Comparison of ENCODE assay signal across 8 mouse cellular contexts in the genomic region with DNA sequence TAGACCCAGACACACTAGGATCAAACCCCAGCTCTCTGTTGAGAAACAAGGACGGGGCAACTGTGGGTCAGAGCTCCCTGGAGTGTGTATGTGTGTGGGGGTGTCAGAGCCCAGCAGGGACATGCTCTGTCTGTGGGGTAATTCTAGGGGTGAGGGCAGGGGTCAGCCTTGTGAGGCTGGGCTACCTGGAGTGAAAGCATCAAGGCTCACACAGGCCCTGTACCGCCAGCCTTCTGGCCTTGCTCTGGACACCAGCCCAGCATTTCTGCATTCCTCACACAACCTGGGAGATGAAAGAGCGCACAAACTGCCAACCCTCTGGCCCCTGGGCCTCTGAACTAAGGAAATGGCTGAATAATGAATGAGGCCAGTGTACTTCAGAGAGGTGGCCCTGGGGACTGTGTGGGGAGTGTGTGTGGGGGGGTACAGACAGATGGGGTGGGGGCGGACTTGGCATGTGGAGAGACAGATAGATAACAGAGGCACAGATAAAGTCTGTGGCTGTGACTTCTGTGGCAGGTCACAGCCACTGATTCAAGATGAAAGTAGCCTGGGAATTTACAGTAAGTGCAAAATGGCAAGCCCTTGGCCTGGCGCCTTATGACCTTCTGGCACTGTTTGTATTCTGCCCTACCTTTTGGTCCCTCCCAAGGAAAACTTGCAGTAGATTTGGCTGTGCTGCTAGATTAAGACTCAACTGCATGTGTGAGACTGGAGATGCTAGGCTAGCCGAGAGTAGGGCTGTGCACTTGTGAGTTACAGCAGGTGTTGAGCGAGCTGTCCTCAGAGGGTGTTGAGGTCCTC.
A peak's percentile ranks its signal among the peaks of the same experiment; 100 is the strongest.
DNase-seq lines count a peak whose midpoint lies in the region; ATAC-seq and TF ChIP-seq lines count a peak whose summit lies in the region.
"Had no signal": no experiment of that assay in that cellular context is flagged by ENCODE, and none has a peak within 500 bp of the region (broad histone marks: within the 10 kb centered on the region; RNA-seq: fewer than 3 reads in every experiment).

No protein-coding gene starts in this region.

- H3K9ac ChIP-seq in heart, embryonic 15.5 days, result no peak overlapping the region
- H3K9ac ChIP-seq in CH12.LX (ENCODE audit: insufficient read depth, low read depth), result no peak overlapping the region
- H3K9ac ChIP-seq: lung, embryonic 15.5 days had no signal

- intact Hi-C loops in heart, postnatal 10 days (cut with DNase I), result no loop called here

- H3K27ac ChIP-seq in heart, embryonic 15.5 days, result no peak overlapping the region
- H3K27ac ChIP-seq in CH12.LX (ENCODE audit: insufficient read depth, low read depth), result no peak overlapping the region
- H3K27ac ChIP-seq: lung, embryonic 15.5 days had no signal

- no peak for TF ChIP-seq EP300 in CH12.LX (IDR thresholded peaks at IDR 0.05; ENCODE audit: low read length)

- no peak overlapping the region for H3K4me3 ChIP-seq in heart, embryonic 15.5 days
- H3K4me3 ChIP-seq in CH12.LX (replicated peaks in 1 of 3; ENCODE audit: low read depth in 2 of 3, low read length in 2 of 3, poor library complexity in 1 of 3), result no peak overlapping the region
- H3K4me3 ChIP-seq: lung, embryonic 15.5 days had no signal

- 0 out of 2 replicates have a peak, but pooled peaks cover 3% of the 10 kb centered on the region for H3K4me1 ChIP-seq in heart, embryonic 15.5 days (replicated peaks)
- H3K4me1 ChIP-seq in CH12.LX (ENCODE audit: control insufficient read depth in 1 of 2, insufficient read depth in 2 of 2), result peaks cover 0 to 25% of the 10 kb centered on the region in 2 experiments; a peak in 2 of 4 replicates
- H3K4me1 ChIP-seq: lung, embryonic 15.5 days had no signal

- 0 out of 2 replicates have a peak, but pooled peaks have one; percentile 4 for ATAC-seq in heart, embryonic 15.5 days (replicated peaks; ENCODE audit: insufficient number of reproducible peaks, insufficient read depth, low FRiP score, low read depth)

- WGBS in heart, embryonic 15.5 days, result 50% methylated on average over 7 of the region's 7 CpGs

- no peaks in the 10 kb centered on the region for H3K27me3 ChIP-seq in heart, embryonic 15.5 days
- no peaks in the 10 kb centered on the region for H3K27me3 ChIP-seq in CH12.LX (replicated peaks)
- H3K27me3 ChIP-seq: lung, embryonic 15.5 days had no signal

- no peaks in the 10 kb centered on the region for H3K9me3 ChIP-seq in heart, embryonic 15.5 days (replicated peaks)
- H3K9me3 ChIP-seq in CH12.LX (replicated peaks; ENCODE audit: low read length), result no peaks in the 10 kb centered on the region
- H3K9me3 ChIP-seq: lung, embryonic 15.5 days had no signal

- H3K36me3 ChIP-seq in heart, embryonic 15.5 days, result no peaks in the 10 kb centered on the region
- H3K36me3 ChIP-seq in CH12.LX (replicated peaks in 1 of 2; ENCODE audit: control insufficient read depth in 1 of 2, insufficient read depth in 1 of 2, low read length in 1 of 2), result no peaks in the 10 kb centered on the region
- H3K36me3 ChIP-seq: lung, embryonic 15.5 days had no signal

- no peaks in the 10 kb centered on the region for H3K79me2 ChIP-seq in CH12.LX (replicated peaks; ENCODE audit: control insufficient read depth, extremely low read depth, insufficient read depth, poor library complexity, severe bottlenecking)

- in situ Hi-C loops in CH12.LX (cut with MboI; ENCODE audit: low pct_ligation_motif_present, low pct_unique_long_range_greater_than_20kb, low sequenced_read_pairs), result no loop called here

- TF ChIP-seq CTCF in CH12.LX (conservative IDR thresholded peaks at IDR 0.05 in 1 of 2, IDR thresholded peaks at IDR 0.05 in 1 of 2; ENCODE audit: low read depth in 2 of 2, low read length in 2 of 2), result no peak

- no peak for TF ChIP-seq RAD21 in CH12.LX (IDR thresholded peaks at IDR 0.05; ENCODE audit: low read depth, low read length)

- no peak for TF ChIP-seq POLR2A in CH12.LX (IDR thresholded peaks at IDR 0.05; ENCODE audit: low read depth, low read length)

- no peak overlapping the region for H3K4me2 ChIP-seq in heart, embryonic 15.5 days
- H3K4me2 ChIP-seq in CH12.LX (ENCODE audit: insufficient read depth, low read depth, poor library complexity, severe bottlenecking), result no peak overlapping the region
- H3K4me2 ChIP-seq: lung, embryonic 15.5 days had no signal

- dilution Hi-C loops in CH12.LX (cut with MboI; ENCODE audit: extremely low pct_ligation_motif_present, extremely low pct_unique_long_range_greater_than_20kb, low sequenced_read_pairs), result no loop called here

- no peak for DNase-seq in heart, postnatal 10 days
- peak; percentile 7 for DNase-seq in CH12.LX (ENCODE audit: extremely low read depth)
- peak; percentile 28 for DNase-seq in adrenal gland, postnatal 14 days
- DNase-seq in kidney, postnatal 25 days, result peak; percentile 58 to 83
- DNase-seq in thymus, postnatal 25 days, result no peak
- DNase-seq in layer of hippocampus, adult 9-10 months (ENCODE audit: low spot score), result no peak

TF ChIP-seq in CH12.LX, 34 proteins besides CTCF, POLR2A, EP300 and RAD21:
- TF ChIP-seq MEF2A (IDR thresholded peaks at IDR 0.05; ENCODE audit: borderline replicate concordance, low read depth, low read length), result no peak
- no peak for TF ChIP-seq ZMIZ1 (IDR thresholded peaks at IDR 0.05; ENCODE audit: low read depth, low read length)
- TF ChIP-seq PAX5 (IDR thresholded peaks at IDR 0.05; ENCODE audit: low read length), result no peak
- no peak for TF ChIP-seq ZNF384 (IDR thresholded peaks at IDR 0.05; ENCODE audit: low read depth, low read length)
- TF ChIP-seq IRF4 (IDR thresholded peaks at IDR 0.05; ENCODE audit: low read depth, low read length), result no peak
- no peak for TF ChIP-seq ZC3H11A (IDR thresholded peaks at IDR 0.05; ENCODE audit: low read depth, low read length)
- TF ChIP-seq HCFC1 (IDR thresholded peaks at IDR 0.05; ENCODE audit: low read depth, low read length), result no peak
- no peak for TF ChIP-seq SMC3 (IDR thresholded peaks at IDR 0.05; ENCODE audit: low read depth, low read length)
- TF ChIP-seq TCF12 (IDR thresholded peaks at IDR 0.05; ENCODE audit: low read depth, low read length), result no peak
- TF ChIP-seq E2F4 (IDR thresholded peaks at IDR 0.05; ENCODE audit: insufficient replicate concordance, low read depth, low read length), result no peak
- TF ChIP-seq MAX (IDR thresholded peaks at IDR 0.05; ENCODE audit: low read length), result no peak
- no peak for TF ChIP-seq RCOR1 (conservative IDR thresholded peaks at IDR 0.05; ENCODE audit: low read depth, low read length)
- TF ChIP-seq TBP (conservative IDR thresholded peaks at IDR 0.05; ENCODE audit: low read depth, low read length), result no peak
- TF ChIP-seq ZKSCAN1 (IDR thresholded peaks at IDR 0.05; ENCODE audit: borderline replicate concordance, low read depth, low read length), result no peak
- TF ChIP-seq MAZ (IDR thresholded peaks at IDR 0.05; ENCODE audit: low read depth, low read length), result no peak
- no peak for TF ChIP-seq POLR2AphosphoS2 (IDR thresholded peaks at IDR 0.05; ENCODE audit: low read depth, low read length)
- no peak for TF ChIP-seq ETS1 (conservative IDR thresholded peaks at IDR 0.05; ENCODE audit: low read depth, low read length)

Comparison
In these comparisons a context has a peak if more than half of its experiments do, and no peak if none do; other contexts are left out.
1. DNase-seq: peak in CH12.LX (single experiment), adrenal gland, postnatal 14 days (single experiment) and kidney, postnatal 25 days (2 of 2); none in heart, postnatal 10 days (0 of 2), thymus, postnatal 25 days (single experiment) and layer of hippocampus, adult 9-10 months (single experiment).